Mouse (Mus musculus): ENCODE data around the gene Kdm5c. TPM values are rescaled to one million over a fixed set of nuclear protein-coding genes. Genes with fewer than 3 reads are reported as not detected.

The Kdm5c gene
- total RNA-seq, 1 experiment = 128 TPM

GRCm38 (mm10) chrX:152307371-152307770 lies 74.6 kb downstream of the Kdm5c start:
- no peak overlapping the region for H3K27ac ChIP-seq (ENCODE audit: insufficient read depth, low read depth, low read length, poor library complexity, severe bottlenecking)
- peaks cover 2% of the 10 kb centered on the region; the same call in 1 of the 2 replicates for H3K36me3 ChIP-seq (ENCODE audit: control insufficient read depth, insufficient read depth, low read length, poor library complexity, severe bottlenecking)
- TF ChIP-seq HCFC1 (IDR thresholded peaks at IDR 0.05; ENCODE audit: borderline replicate concordance, insufficient read depth, low read length) (no peak), ZC3H11A (IDR thresholded peaks at IDR 0.05; ENCODE audit: borderline replicate concordance, low read depth, low read length) (no peak), CHD2 (IDR thresholded peaks at IDR 0.05; ENCODE audit: low read depth, low read length) (no peak), MAFK (IDR thresholded peaks at IDR 0.05; ENCODE audit: insufficient read depth, low read depth, low read length) (no peak), ZNF384 (IDR thresholded peaks at IDR 0.05; ENCODE audit: low read depth, low read length) (no peak)
- H3K4me3 ChIP-seq (ENCODE audit: insufficient read depth in 1 of 2, low read depth in 1 of 2, low read length in 2 of 2, poor library complexity in 1 of 2, severe bottlenecking in 1 of 2) = no peak overlapping the region
- H3K9me3 ChIP-seq (ENCODE audit: control insufficient read depth, insufficient read depth, low read depth, low read length) = no peaks in the 10 kb centered on the region
- no peak overlapping the region for H3K9ac ChIP-seq (ENCODE audit: insufficient read depth, low read depth, low read length, poor library complexity, severe bottlenecking)
- in situ Hi-C loops (cut with MboI; ENCODE audit: low sequenced_read_pairs in 2 of 2, unreplicated experiment in 2 of 2) = no loop called here
- H3K4me1 ChIP-seq (ENCODE audit: control insufficient read depth in 2 of 2, insufficient read depth in 2 of 2, low read length in 2 of 2, poor library complexity in 1 of 2) = no peaks in the 10 kb centered on the region
- no peak for DNase-seq (ENCODE audit: low read depth, low spot score)

GRCm38 (mm10) chrX:152307942-152308341 lies 75.1 kb downstream of the Kdm5c start:
- no peak for DNase-seq (ENCODE audit: low read depth, low spot score)
- Histone ChIP-seq H3K9ac (ENCODE audit: insufficient read depth, low read depth, low read length, poor library complexity, severe bottlenecking) (no peak overlapping the region), H3K36me3 (ENCODE audit: control insufficient read depth, insufficient read depth, low read length, poor library complexity, severe bottlenecking) (peaks cover 2% of the 10 kb centered on the region; the same call in 1 of the 2 replicates), H3K4me1 (ENCODE audit: control insufficient read depth in 2 of 2, insufficient read depth in 2 of 2, low read length in 2 of 2, poor library complexity in 1 of 2) (no peaks in the 10 kb centered on the region), H3K27ac (ENCODE audit: insufficient read depth, low read depth, low read length, poor library complexity, severe bottlenecking) (no peak overlapping the region), H3K4me3 (ENCODE audit: insufficient read depth in 1 of 2, low read depth in 1 of 2, low read length in 2 of 2, poor library complexity in 1 of 2, severe bottlenecking in 1 of 2) (no peak overlapping the region), H3K9me3 (ENCODE audit: control insufficient read depth, insufficient read depth, low read depth, low read length) (no peaks in the 10 kb centered on the region)
- TF ChIP-seq HCFC1 (IDR thresholded peaks at IDR 0.05; ENCODE audit: borderline replicate concordance, insufficient read depth, low read length) = no peak
- TF ChIP-seq CHD2 (IDR thresholded peaks at IDR 0.05; ENCODE audit: low read depth, low read length) = no peak
- TF ChIP-seq ZC3H11A (IDR thresholded peaks at IDR 0.05; ENCODE audit: borderline replicate concordance, low read depth, low read length) = no peak; the same call in 1 of the 2 replicates
- TF ChIP-seq MAFK (IDR thresholded peaks at IDR 0.05; ENCODE audit: insufficient read depth, low read depth, low read length) = no peak
- TF ChIP-seq ZNF384 (IDR thresholded peaks at IDR 0.05; ENCODE audit: low read depth, low read length) = no peak
- in situ Hi-C loops (cut with MboI; ENCODE audit: low sequenced_read_pairs in 2 of 2, unreplicated experiment in 2 of 2) = no loop called here

GRCm38 (mm10) chrX:152320535-152320934 lies 87.7 kb downstream of the Kdm5c start:
- Histone ChIP-seq H3K9me3 (ENCODE audit: control insufficient read depth, insufficient read depth, low read depth, low read length) (no peaks in the 10 kb centered on the region), H3K9ac (ENCODE audit: insufficient read depth, low read depth, low read length, poor library complexity, severe bottlenecking) (no peak overlapping the region), H3K4me3 (ENCODE audit: insufficient read depth in 1 of 2, low read depth in 1 of 2, low read length in 2 of 2, poor library complexity in 1 of 2, severe bottlenecking in 1 of 2) (no peak overlapping the region), H3K36me3 (ENCODE audit: control insufficient read depth, insufficient read depth, low read length, poor library complexity, severe bottlenecking) (0 out of 2 replicates have a peak, but pooled peaks cover 2% of the 10 kb centered on the region), H3K4me1 (ENCODE audit: control insufficient read depth in 2 of 2, insufficient read depth in 2 of 2, low read length in 2 of 2, poor library complexity in 1 of 2) (no peaks in the 10 kb centered on the region), H3K27ac (ENCODE audit: insufficient read depth, low read depth, low read length, poor library complexity, severe bottlenecking) (no peak overlapping the region)
- DNase-seq (ENCODE audit: low read depth, low spot score) = no peak
- in situ Hi-C loops (cut with MboI; ENCODE audit: low sequenced_read_pairs in 2 of 2, unreplicated experiment in 2 of 2) = no loop called here
- TF ChIP-seq HCFC1 (IDR thresholded peaks at IDR 0.05; ENCODE audit: borderline replicate concordance, insufficient read depth, low read length) (no peak), CHD2 (IDR thresholded peaks at IDR 0.05; ENCODE audit: low read depth, low read length) (no peak), MAFK (IDR thresholded peaks at IDR 0.05; ENCODE audit: insufficient read depth, low read depth, low read length) (no peak), ZC3H11A (IDR thresholded peaks at IDR 0.05; ENCODE audit: borderline replicate concordance, low read depth, low read length) (no peak), ZNF384 (IDR thresholded peaks at IDR 0.05; ENCODE audit: low read depth, low read length) (no peak)

GRCm38 (mm10) chrX:152322776-152323175 lies 90.0 kb downstream of the Kdm5c start:
- TF ChIP-seq HCFC1 (IDR thresholded peaks at IDR 0.05; ENCODE audit: borderline replicate concordance, insufficient read depth, low read length) = no peak
- no peak for TF ChIP-seq ZNF384 (IDR thresholded peaks at IDR 0.05; ENCODE audit: low read depth, low read length)
- no peak for TF ChIP-seq MAFK (IDR thresholded peaks at IDR 0.05; ENCODE audit: insufficient read depth, low read depth, low read length)
- no peak for TF ChIP-seq CHD2 (IDR thresholded peaks at IDR 0.05; ENCODE audit: low read depth, low read length)
- TF ChIP-seq ZC3H11A (IDR thresholded peaks at IDR 0.05; ENCODE audit: borderline replicate concordance, low read depth, low read length) = no peak
- Histone ChIP-seq H3K9me3 (ENCODE audit: control insufficient read depth, insufficient read depth, low read depth, low read length) (no peaks in the 10 kb centered on the region), H3K36me3 (ENCODE audit: control insufficient read depth, insufficient read depth, low read length, poor library complexity, severe bottlenecking) (no peaks in the 10 kb centered on the region), H3K9ac (ENCODE audit: insufficient read depth, low read depth, low read length, poor library complexity, severe bottlenecking) (no peak overlapping the region), H3K27ac (ENCODE audit: insufficient read depth, low read depth, low read length, poor library complexity, severe bottlenecking) (no peak overlapping the region), H3K4me3 (ENCODE audit: insufficient read depth in 1 of 2, low read depth in 1 of 2, low read length in 2 of 2, poor library complexity in 1 of 2, severe bottlenecking in 1 of 2) (no peak overlapping the region), H3K4me1 (ENCODE audit: control insufficient read depth in 2 of 2, insufficient read depth in 2 of 2, low read length in 2 of 2, poor library complexity in 1 of 2) (no peaks in the 10 kb centered on the region)
- DNase-seq (ENCODE audit: low read depth, low spot score) = no peak
- in situ Hi-C loops (cut with MboI; ENCODE audit: low sequenced_read_pairs in 2 of 2, unreplicated experiment in 2 of 2) = no loop called here

- no peaks in the 10 kb centered on the region for H3K9me3 ChIP-seq (ENCODE audit: control insufficient read depth, insufficient read depth, low read depth, low read length)
- no peak for DNase-seq (ENCODE audit: low read depth, low spot score)
- H3K9ac ChIP-seq (ENCODE audit: insufficient read depth, low read depth, low read length, poor library complexity, severe bottlenecking) = no peak overlapping the region
- no peaks in the 10 kb centered on the region for H3K36me3 ChIP-seq (ENCODE audit: control insufficient read depth, insufficient read depth, low read length, poor library complexity, severe bottlenecking)
- H3K4me1 ChIP-seq (ENCODE audit: control insufficient read depth in 2 of 2, insufficient read depth in 2 of 2, low read length in 2 of 2, poor library complexity in 1 of 2) = no peaks in the 10 kb centered on the region
- H3K27ac ChIP-seq (ENCODE audit: insufficient read depth, low read depth, low read length, poor library complexity, severe bottlenecking) = no peak overlapping the region
- no peak overlapping the region for H3K4me3 ChIP-seq (ENCODE audit: insufficient read depth in 1 of 2, low read depth in 1 of 2, low read length in 2 of 2, poor library complexity in 1 of 2, severe bottlenecking in 1 of 2)
- no peak for TF ChIP-seq CHD2 (IDR thresholded peaks at IDR 0.05; ENCODE audit: low read depth, low read length)
- no peak for TF ChIP-seq HCFC1 (IDR thresholded peaks at IDR 0.05; ENCODE audit: borderline replicate concordance, insufficient read depth, low read length)
- no peak for TF ChIP-seq ZNF384 (IDR thresholded peaks at IDR 0.05; ENCODE audit: low read depth, low read length)
- no peak for TF ChIP-seq MAFK (IDR thresholded peaks at IDR 0.05; ENCODE audit: insufficient read depth, low read depth, low read length)
- TF ChIP-seq ZC3H11A (IDR thresholded peaks at IDR 0.05; ENCODE audit: borderline replicate concordance, low read depth, low read length) = no peak
- in situ Hi-C loops (cut with MboI; ENCODE audit: low sequenced_read_pairs in 2 of 2, unreplicated experiment in 2 of 2) = no loop called here
Observed at GRCm38 (mm10) chrX:152323584-152323983, 90.8 kb downstream of the Kdm5c start.
